8 mouse cellular contexts compared by ENCODE assay signal in the genomic region with DNA sequence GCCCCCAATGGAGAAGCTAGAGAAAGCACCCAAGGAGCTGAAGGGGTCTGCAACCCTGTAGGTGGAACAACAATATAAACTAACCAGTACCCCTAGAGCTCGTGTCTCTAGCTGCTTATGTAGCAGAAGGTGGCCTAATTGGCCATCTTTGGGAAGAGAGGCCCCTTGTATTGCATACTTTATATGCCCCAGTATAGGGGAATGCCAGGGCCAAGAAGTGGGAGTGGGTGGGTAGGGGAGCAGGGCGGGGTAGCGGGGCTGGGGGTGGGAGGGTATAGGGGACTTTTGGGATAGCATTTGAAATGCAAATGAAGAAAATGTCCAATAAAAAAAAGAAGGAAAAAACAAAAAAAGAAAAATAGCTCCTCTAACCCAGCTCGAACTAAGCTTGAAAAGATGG. TPM values are rescaled to one million over a fixed set of nuclear protein-coding genes. Genes with fewer than 3 reads are reported as not detected.
DNase-seq lines count a peak whose midpoint lies in the region; ATAC-seq and TF ChIP-seq lines count a peak whose summit lies in the region.
"Not testable (repeated sequence)": the region's sequence is repeated elsewhere in the genome, so short reads cannot be mapped to it uniquely, and the experiment has no call there.

No protein-coding gene starts in this region.

- peaks cover 61% of the 10 kb centered on the region for H3K27me3 ChIP-seq in embryonic facial prominence, embryonic 13.5 days
- H3K27me3 ChIP-seq in forebrain, postnatal 0 days (ENCODE audit: insufficient read depth, low read length); heart, postnatal 0 days (ENCODE audit: control insufficient read depth, insufficient read depth, low read length); intestine, embryonic 16.5 days (replicated peaks; ENCODE audit: control insufficient read depth, insufficient read depth, low read length); stomach, embryonic 15.5 days (replicated peaks): not testable (repeated sequence)
- H3K27me3 ChIP-seq in limb, embryonic 12.5 days, result peaks cover 43% of the 10 kb centered on the region
- peaks cover 24% of the 10 kb centered on the region for H3K27me3 ChIP-seq in midbrain, embryonic 15.5 days (replicated peaks)

- peak overlapping the region; percentile 29; the same call in 1 of the 2 replicates for H3K4me3 ChIP-seq in embryonic facial prominence, embryonic 13.5 days
- not testable (repeated sequence) for H3K4me3 ChIP-seq in forebrain, postnatal 0 days (ENCODE audit: low read depth, low read length); midbrain, embryonic 15.5 days
- H3K4me3 ChIP-seq in heart, postnatal 0 days (ENCODE audit: low read depth, low read length), result peak overlapping the region; percentile 28
- peak overlapping the region; percentile 36 for H3K4me3 ChIP-seq in intestine, embryonic 16.5 days (ENCODE audit: low read length)
- peak overlapping the region; percentile 24; the same call in 1 of the 2 replicates for H3K4me3 ChIP-seq in limb, embryonic 12.5 days (replicated peaks)
- peak overlapping the region; percentile 48 for H3K4me3 ChIP-seq in lung, adult 2 months (replicated peaks; ENCODE audit: extremely low read depth, low read depth, low read length)
- peak overlapping the region; percentile 27; the same call in 1 of the 2 replicates for H3K4me3 ChIP-seq in stomach, embryonic 15.5 days (replicated peaks)

- not testable (repeated sequence) for TF ChIP-seq EP300 in heart, postnatal 0 days (IDR thresholded peaks at IDR 0.05; ENCODE audit: low read depth)

- not testable (repeated sequence) for H3K9me3 ChIP-seq in embryonic facial prominence, embryonic 13.5 days; forebrain, postnatal 0 days (ENCODE audit: low read length); heart, postnatal 0 days (replicated peaks; ENCODE audit: control insufficient read depth, low read length); intestine, embryonic 16.5 days (ENCODE audit: control insufficient read depth, low read length); limb, embryonic 12.5 days; midbrain, embryonic 15.5 days; stomach, embryonic 15.5 days

- TF ChIP-seq CTCF in forebrain, postnatal 0 days (IDR thresholded peaks at IDR 0.05; ENCODE audit: low read depth); heart, postnatal 0 days (IDR thresholded peaks at IDR 0.05; ENCODE audit: low read depth); lung, adult 2 months (IDR thresholded peaks at IDR 0.05; ENCODE audit: insufficient read depth, low read length): not testable (repeated sequence)

- H3K36me3 ChIP-seq in embryonic facial prominence, embryonic 13.5 days, result peaks cover 19% of the 10 kb centered on the region
- H3K36me3 ChIP-seq in forebrain, postnatal 0 days (ENCODE audit: insufficient read depth); heart, postnatal 0 days (replicated peaks; ENCODE audit: control insufficient read depth, insufficient read depth, low read length); intestine, embryonic 16.5 days (ENCODE audit: control insufficient read depth, insufficient read depth, low read length); midbrain, embryonic 15.5 days (replicated peaks); stomach, embryonic 15.5 days: not testable (repeated sequence)
- H3K36me3 ChIP-seq in limb, embryonic 12.5 days, result peaks cover 23% of the 10 kb centered on the region; the same call in 1 of the 2 replicates

- WGBS in embryonic facial prominence, embryonic 13.5 days, result 37% methylated on average over 4 of the region's 4 CpGs
- WGBS in forebrain, postnatal 0 days, result 50% methylated on average over 4 of the region's 4 CpGs
- WGBS in heart, postnatal 0 days, result 64% methylated on average over 4 of the region's 4 CpGs
- WGBS in intestine, embryonic 16.5 days, result 44% methylated on average over 4 of the region's 4 CpGs
- WGBS in limb, embryonic 12.5 days, result 54% methylated on average over 4 of the region's 4 CpGs
- 54% methylated on average over 4 of the region's 4 CpGs for WGBS in lung, adult 2 months
- WGBS in midbrain, embryonic 15.5 days, result 46% methylated on average over 4 of the region's 4 CpGs
- 35% methylated on average over 4 of the region's 4 CpGs for WGBS in stomach, embryonic 15.5 days

- ATAC-seq in embryonic facial prominence, embryonic 13.5 days (ENCODE audit: insufficient number of reproducible peaks, insufficient read depth, low FRiP score, low TSS enrichment, low read depth); heart, postnatal 0 days (ENCODE audit: insufficient read depth, low read depth); intestine, embryonic 16.5 days: not testable (repeated sequence)
- peak; percentile 25 for ATAC-seq in forebrain, postnatal 0 days
- ATAC-seq in limb, embryonic 12.5 days (ENCODE audit: insufficient number of reproducible peaks, insufficient read depth, low FRiP score, low TSS enrichment, low read depth), result peak; percentile 54
- peak; percentile 51 for ATAC-seq in midbrain, embryonic 15.5 days (replicated peaks)
- ATAC-seq in stomach, embryonic 15.5 days (ENCODE audit: insufficient read depth, low FRiP score, low read depth), result 0 out of 2 replicates have a peak, but pooled peaks have one; percentile 8

- H3K9ac ChIP-seq in embryonic facial prominence, embryonic 13.5 days; forebrain, postnatal 0 days; intestine, embryonic 16.5 days (ENCODE audit: low read depth, low read length); limb, embryonic 12.5 days (replicated peaks); midbrain, embryonic 15.5 days; stomach, embryonic 15.5 days: not testable (repeated sequence)
- peak overlapping the region; percentile 37 for H3K9ac ChIP-seq in heart, postnatal 0 days (replicated peaks; ENCODE audit: low read depth, low read length)

- H3K4me2 ChIP-seq in embryonic facial prominence, embryonic 13.5 days, result peak overlapping the region; percentile 58
- H3K4me2 ChIP-seq in forebrain, postnatal 0 days (ENCODE audit: low read depth), result 0 out of 2 replicates have a peak overlapping the region, but pooled peaks have one; percentile 44
- H3K4me2 ChIP-seq in heart, postnatal 0 days (ENCODE audit: low read depth, low read length), result peak overlapping the region; percentile 61
- peak overlapping the region; percentile 37; the same call in 1 of the 2 replicates for H3K4me2 ChIP-seq in intestine, embryonic 16.5 days (ENCODE audit: low read depth, low read length)
- H3K4me2 ChIP-seq in limb, embryonic 12.5 days, result peak overlapping the region; percentile 52
- H3K4me2 ChIP-seq in midbrain, embryonic 15.5 days, result peak overlapping the region; percentile 27; the same call in 1 of the 2 replicates
- peak overlapping the region; percentile 46 for H3K4me2 ChIP-seq in stomach, embryonic 15.5 days

- not testable (repeated sequence) for TF ChIP-seq POLR2A in lung, adult 2 months (IDR thresholded peaks at IDR 0.05; ENCODE audit: borderline replicate concordance, extremely low read depth, low read depth, low read length)

- not testable (repeated sequence) for H3K4me1 ChIP-seq in embryonic facial prominence, embryonic 13.5 days; forebrain, postnatal 0 days (ENCODE audit: insufficient read depth); heart, postnatal 0 days (ENCODE audit: control insufficient read depth, insufficient read depth); intestine, embryonic 16.5 days (ENCODE audit: control insufficient read depth, insufficient read depth, low read length); limb, embryonic 12.5 days (replicated peaks); lung, adult 2 months (ENCODE audit: control insufficient read depth, insufficient read depth, low read length); stomach, embryonic 15.5 days
- peaks cover 26% of the 10 kb centered on the region for H3K4me1 ChIP-seq in midbrain, embryonic 15.5 days

- DNase-seq in forebrain, postnatal 0 days; heart, postnatal 0 days (ENCODE audit: low spot score); lung, adult 2 months: not testable (repeated sequence)

- peak overlapping the region; percentile 95 for H3K27ac ChIP-seq in embryonic facial prominence, embryonic 13.5 days
- peak overlapping the region; percentile 94 for H3K27ac ChIP-seq in forebrain, postnatal 0 days (ENCODE audit: low read depth, low read length)
- H3K27ac ChIP-seq in heart, postnatal 0 days (ENCODE audit: low read depth), result peak overlapping the region; percentile 92
- H3K27ac ChIP-seq in intestine, embryonic 16.5 days (ENCODE audit: low read length); stomach, embryonic 15.5 days: not testable (repeated sequence)
- H3K27ac ChIP-seq in limb, embryonic 12.5 days, result peak overlapping the region; percentile 95; the same call in 1 of the 2 replicates
- H3K27ac ChIP-seq in midbrain, embryonic 15.5 days, result peak overlapping the region; percentile 92

RNA-seq across cellular contexts. Expression of gene Tspyl2, which starts 6.1 kb away (rescaled TPM):
- 42.7 and 43.6 TPM in 2 replicates for polyA plus RNA-seq in embryonic facial prominence, embryonic 13.5 days (2015; fragmentation: Nextera tagmentation; extraction: Ambion mirVana)
- 39.5 and 51.7 TPM in 2 replicates for total RNA-seq in forebrain, postnatal 0 days (2014; rRNA removed)
- polyA plus RNA-seq in forebrain, postnatal 0 days (2015; fragmentation: Nextera tagmentation; extraction: Ambion mirVana), result 27.5 and 39.7 TPM in 2 replicates
- 11.1 and 11.2 TPM in 2 replicates for total RNA-seq in heart, postnatal 0 days (2014; rRNA removed; ENCODE audit: low replicate concordance)
- polyA plus RNA-seq in heart, postnatal 0 days (2015; fragmentation: Nextera tagmentation; extraction: Ambion mirVana), result 7.8 and 10.4 TPM in 2 replicates
- 19.7 and 21.5 TPM in 2 replicates for polyA plus RNA-seq in intestine, embryonic 16.5 days (2015; fragmentation: Nextera tagmentation; extraction: Ambion mirVana)
- polyA plus RNA-seq in limb, embryonic 12.5 days (2016; fragmentation: Nextera tagmentation; extraction: Ambion mirVana), result 41.3 and 41.9 TPM in 2 replicates
- 26.9 and 34.2 TPM in 2 replicates for polyA plus RNA-seq in lung, adult 2 months (2012; rRNA removed)
- polyA plus RNA-seq in midbrain, embryonic 15.5 days (2015; fragmentation: Nextera tagmentation; extraction: Ambion mirVana), result 58.7 and 60.4 TPM in 2 replicates
- 29.8 and 34.0 TPM in 2 replicates for polyA plus RNA-seq in stomach, embryonic 15.5 days (2015; fragmentation: Nextera tagmentation; extraction: Ambion mirVana)

RNA-seq across cellular contexts. Expression of gene Kantr, which starts 8.8 kb away (rescaled TPM):
- polyA plus RNA-seq in embryonic facial prominence, embryonic 13.5 days (2015; fragmentation: Nextera tagmentation; extraction: Ambion mirVana), result 22.7 and 23.8 TPM in 2 replicates
- 14.2 and 20.8 TPM in 2 replicates for total RNA-seq in forebrain, postnatal 0 days (2014; rRNA removed)
- polyA plus RNA-seq in forebrain, postnatal 0 days (2015; fragmentation: Nextera tagmentation; extraction: Ambion mirVana), result 22.4 and 30.2 TPM in 2 replicates
- total RNA-seq in heart, postnatal 0 days (2014; rRNA removed; ENCODE audit: low replicate concordance), result 0.08 and 1.0 TPM in 2 replicates
- polyA plus RNA-seq in heart, postnatal 0 days (2015; fragmentation: Nextera tagmentation; extraction: Ambion mirVana), result 2.8 and 3.3 TPM in 2 replicates
- polyA plus RNA-seq in intestine, embryonic 16.5 days (2015; fragmentation: Nextera tagmentation; extraction: Ambion mirVana), result 10.6 and 12.9 TPM in 2 replicates
- polyA plus RNA-seq in limb, embryonic 12.5 days (2016; fragmentation: Nextera tagmentation; extraction: Ambion mirVana), result 24.8 and 27.0 TPM in 2 replicates
- 6.2 and 8.0 TPM in 2 replicates for polyA plus RNA-seq in lung, adult 2 months (2012; rRNA removed)
- 33.3 and 38.9 TPM in 2 replicates for polyA plus RNA-seq in midbrain, embryonic 15.5 days (2015; fragmentation: Nextera tagmentation; extraction: Ambion mirVana)
- 15.7 and 16.4 TPM in 2 replicates for polyA plus RNA-seq in stomach, embryonic 15.5 days (2015; fragmentation: Nextera tagmentation; extraction: Ambion mirVana)

RNA-seq across cellular contexts. Expression of gene Gpr173, which starts 32.4 kb away (rescaled TPM):
- 3.3 and 3.6 TPM in 2 replicates for polyA plus RNA-seq in embryonic facial prominence, embryonic 13.5 days (2015; fragmentation: Nextera tagmentation; extraction: Ambion mirVana)
- 22.2 and 27.9 TPM in 2 replicates for total RNA-seq in forebrain, postnatal 0 days (2014; rRNA removed)
- polyA plus RNA-seq in forebrain, postnatal 0 days (2015; fragmentation: Nextera tagmentation; extraction: Ambion mirVana), result 6.9 and 7.1 TPM in 2 replicates
- 2.4 and 5.1 TPM in 2 replicates for total RNA-seq in heart, postnatal 0 days (2014; rRNA removed; ENCODE audit: low replicate concordance)
- polyA plus RNA-seq in heart, postnatal 0 days (2015; fragmentation: Nextera tagmentation; extraction: Ambion mirVana), result 0.74 and 1.3 TPM in 2 replicates
- polyA plus RNA-seq in intestine, embryonic 16.5 days (2015; fragmentation: Nextera tagmentation; extraction: Ambion mirVana), result 1.8 and 2.1 TPM in 2 replicates
- 4.1 and 5.8 TPM in 2 replicates for polyA plus RNA-seq in limb, embryonic 12.5 days (2016; fragmentation: Nextera tagmentation; extraction: Ambion mirVana)
- polyA plus RNA-seq in lung, adult 2 months (2012; rRNA removed), result 2.4 and 2.8 TPM in 2 replicates
- polyA plus RNA-seq in midbrain, embryonic 15.5 days (2015; fragmentation: Nextera tagmentation; extraction: Ambion mirVana), result 11.1 and 13.6 TPM in 2 replicates
- polyA plus RNA-seq in stomach, embryonic 15.5 days (2015; fragmentation: Nextera tagmentation; extraction: Ambion mirVana), result 2.9 TPM in 2 replicates
